Mouse (Mus musculus) embryo, embryonic 9.5 days (tissue): ENCODE measurements around the gene Defb45.
A peak's percentile ranks its signal among the peaks of the same experiment; 100 is the strongest.

Source experiments
- DNase-seq: peaks from one replicate; pipeline ENCODE4 v3.0.0-alpha.2; 2017; ENCODE audit errors: extremely low spot score

Defb45 gene

DNA sequence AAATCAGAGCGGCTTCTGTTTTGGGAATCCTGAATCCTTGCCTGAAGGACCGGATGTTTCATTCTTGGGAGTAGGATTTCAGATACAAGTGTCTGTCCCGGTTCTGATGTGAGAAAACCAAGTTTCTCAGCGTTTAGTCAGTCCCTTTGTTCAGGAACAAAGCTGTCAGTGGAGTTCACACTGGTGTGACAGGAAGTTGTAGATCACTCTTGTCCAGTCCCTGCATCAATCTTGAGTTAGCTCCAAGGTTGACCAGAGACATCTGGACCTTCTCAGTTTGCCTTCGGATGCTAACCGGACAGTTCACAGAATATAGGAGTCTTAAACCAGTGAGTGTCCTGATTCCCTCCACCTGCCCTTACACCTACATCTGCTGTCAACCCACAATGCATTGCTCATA lies 8.5 kb upstream of the Defb45 start:
- DNase-seq = no peak

DNA sequence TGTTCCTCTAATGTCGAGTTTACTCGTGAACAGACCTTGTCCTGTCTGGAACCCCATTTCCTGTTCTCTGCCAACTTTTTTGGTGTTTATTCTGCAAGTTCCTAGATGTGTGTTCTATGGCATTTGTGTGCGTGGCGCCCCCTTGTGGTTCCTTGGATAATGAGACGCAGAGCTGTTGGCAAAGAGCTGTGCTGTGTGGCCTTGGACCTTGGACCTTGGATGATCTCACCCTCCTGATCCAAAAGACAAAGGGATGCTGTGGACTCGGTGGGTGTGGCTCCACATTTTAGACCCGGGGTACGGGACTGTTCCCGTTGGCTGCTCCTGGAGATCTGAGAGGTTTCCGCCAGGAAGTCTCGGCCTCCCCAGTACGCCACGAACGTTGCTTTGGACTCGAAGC lies 4.9 kb upstream of the Defb45 start, which contains the start of gene Defb36:
Gene Defb36, plus strand, starts transcription at position 271 of the 400 bp plus-strand sequence.
- no peak for DNase-seq

DNA sequence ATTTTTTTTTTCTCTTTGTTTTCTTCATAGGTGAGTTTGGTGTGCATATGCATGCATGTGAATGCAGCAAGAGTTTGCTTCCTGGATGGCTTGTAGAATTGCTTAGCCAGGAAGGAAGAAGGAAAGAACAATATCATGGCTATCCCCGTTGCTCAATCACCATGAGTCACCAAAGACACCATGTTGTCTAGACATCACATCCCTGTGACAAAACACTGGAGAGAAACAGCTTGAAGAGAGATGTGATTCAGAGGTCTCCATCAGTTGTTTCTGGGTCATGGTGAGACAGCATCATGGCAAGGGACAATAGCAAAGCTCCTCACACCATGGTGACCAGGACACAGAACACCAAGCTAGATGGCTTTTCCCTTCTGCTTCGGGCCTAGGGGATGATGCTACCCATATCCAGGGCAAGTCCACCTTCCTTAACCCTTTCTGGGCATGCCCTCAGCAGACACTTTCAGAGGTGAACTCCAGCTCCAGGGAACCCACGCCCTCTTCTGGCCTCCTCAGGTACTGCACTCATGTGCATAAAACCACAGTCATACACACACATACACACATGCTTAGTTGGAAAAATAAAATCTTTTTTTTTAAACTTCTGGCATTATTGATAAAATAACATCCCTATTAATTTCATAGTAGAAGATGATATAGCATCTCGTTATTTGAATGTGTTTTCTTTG lies 2.2 kb upstream of the Defb45 start:
- no peak for DNase-seq

DNA sequence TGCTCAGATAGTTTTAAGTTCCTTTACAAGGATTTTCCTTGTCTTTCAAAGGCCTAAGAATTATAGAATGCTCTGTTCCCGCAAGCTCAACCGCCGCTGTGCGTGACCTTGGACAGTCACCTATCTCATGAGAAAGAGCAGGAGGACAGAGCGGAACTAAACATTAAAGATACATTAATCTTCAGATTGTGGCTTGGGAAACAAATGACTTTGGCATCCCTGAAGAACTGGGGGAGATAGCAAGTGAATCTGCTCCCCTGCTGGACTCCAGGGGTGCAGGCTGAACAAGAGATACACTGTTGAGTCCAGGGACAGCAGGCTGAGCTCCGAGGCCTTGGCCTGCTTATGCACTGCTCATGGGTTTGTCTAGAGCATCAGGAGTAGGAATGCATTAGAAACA lies 877 bp upstream of the Defb45 start:
- no peak for DNase-seq

DNA sequence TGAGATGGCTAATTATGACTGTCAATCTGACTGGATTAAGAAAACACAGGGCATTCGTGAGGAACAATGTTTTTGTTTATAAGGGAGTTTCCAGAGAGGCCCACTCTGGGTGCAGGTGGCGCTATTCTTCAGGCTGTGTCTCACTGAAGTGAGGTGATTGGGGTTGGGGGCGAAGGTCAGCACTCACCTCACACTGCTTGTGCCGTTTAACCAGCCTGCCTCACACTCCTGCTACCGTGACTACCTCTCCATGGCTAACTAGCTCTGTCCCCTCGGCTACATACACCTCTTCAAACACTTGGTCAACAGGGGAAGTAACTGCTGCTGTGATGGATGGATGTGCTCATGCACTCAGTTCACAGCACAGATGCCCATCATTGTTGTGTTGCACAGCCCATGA lies 10.2 kb downstream of the Defb45 start:
- DNase-seq = no peak

DNA sequence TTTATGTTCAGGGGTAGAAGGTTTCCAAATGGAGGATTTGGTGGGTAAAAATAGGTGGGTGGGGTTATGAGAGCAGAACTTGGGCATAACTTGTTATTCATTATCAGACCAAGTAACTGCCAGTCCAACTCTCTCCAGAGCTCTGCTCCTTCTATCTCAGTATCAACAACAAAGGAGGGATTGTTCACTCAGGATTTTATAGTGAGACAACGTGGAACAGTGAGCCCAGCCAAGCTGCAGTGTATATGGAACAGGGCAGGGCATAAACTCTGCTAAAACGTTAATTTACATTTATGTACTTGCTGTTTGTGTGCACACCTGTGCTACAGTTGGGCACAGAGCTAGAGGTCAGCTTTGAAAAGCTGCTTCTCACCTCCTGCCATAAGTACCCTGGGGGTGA lies 10.7 kb downstream of the Defb45 start:
- no peak for DNase-seq

DNA sequence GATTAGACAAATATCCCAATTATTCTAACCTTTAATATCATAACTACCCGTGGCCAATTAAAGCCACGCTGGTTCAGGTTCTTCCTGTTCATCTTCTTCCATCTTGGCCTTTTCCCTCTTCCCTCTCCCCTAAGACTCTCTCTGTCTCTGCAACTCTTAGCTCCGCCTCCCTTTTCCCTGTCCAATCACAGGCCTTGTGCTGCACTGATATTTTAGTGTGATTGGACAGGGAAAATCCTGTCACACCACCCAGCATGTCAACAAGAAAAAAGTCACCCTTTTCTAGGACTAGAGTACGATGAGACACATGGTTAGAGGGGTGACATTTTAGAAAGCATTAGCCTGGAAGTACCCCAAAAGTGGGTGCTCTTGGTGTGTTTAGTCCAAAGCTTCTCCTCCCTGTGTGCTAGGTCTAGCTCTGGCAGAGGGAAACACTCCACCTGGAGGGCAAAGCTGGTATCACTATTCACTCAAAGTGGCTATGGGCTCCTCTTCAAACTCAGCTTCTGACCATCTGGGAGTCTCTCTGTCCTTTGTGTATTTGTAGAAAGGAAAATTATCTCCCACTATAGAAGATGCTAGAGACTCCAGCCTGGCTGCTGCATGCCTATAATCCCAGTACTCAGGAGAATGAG lies 12.2 kb downstream of the Defb45 start:
- peak; percentile 32 for DNase-seq

DNA sequence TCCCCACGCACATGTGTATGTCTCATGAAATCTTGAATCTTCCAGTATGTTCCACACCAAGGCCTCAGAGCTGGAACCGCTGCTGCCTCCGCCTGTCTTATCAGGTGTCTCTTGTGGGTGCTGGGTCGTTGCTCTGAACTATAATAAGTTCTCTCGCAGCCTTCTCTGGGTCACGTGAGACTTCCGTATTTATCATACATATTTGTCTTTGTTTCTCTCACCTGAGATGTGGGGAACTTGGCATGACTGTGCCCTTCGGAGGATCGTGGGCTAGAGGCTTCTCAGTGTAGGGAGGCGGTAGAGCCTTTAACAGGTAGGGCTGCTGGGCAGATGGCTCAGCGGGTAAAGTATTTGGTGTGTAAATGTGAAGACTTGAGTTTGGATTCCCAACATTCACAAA lies 18.6 kb downstream of the Defb45 start:
- no peak for DNase-seq

DNA sequence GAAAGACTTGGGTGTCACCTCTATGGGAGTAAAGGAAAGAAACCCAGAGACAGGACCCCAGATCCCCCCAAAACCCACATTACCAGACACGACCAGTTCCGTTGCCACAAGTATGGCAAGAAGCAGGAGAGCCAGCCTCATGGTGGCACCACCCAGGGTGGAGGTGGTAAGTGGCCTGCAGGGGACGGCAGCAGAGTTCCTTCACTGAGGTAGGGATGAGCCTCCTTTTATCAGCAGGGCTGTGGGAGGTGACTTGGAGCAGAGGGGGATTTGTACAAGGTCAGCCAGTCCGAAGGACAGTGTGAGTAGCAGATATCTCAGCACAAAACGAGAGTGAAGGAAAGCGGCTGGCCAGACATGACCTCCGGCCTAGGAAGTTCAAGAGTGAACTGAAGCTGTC lies 19.1 kb downstream of the Defb45 start, which contains the start of gene Defb19:
Gene Defb19, minus strand, starts transcription at position 206 of the 400 bp plus-strand sequence.
- no peak for DNase-seq

DNA sequence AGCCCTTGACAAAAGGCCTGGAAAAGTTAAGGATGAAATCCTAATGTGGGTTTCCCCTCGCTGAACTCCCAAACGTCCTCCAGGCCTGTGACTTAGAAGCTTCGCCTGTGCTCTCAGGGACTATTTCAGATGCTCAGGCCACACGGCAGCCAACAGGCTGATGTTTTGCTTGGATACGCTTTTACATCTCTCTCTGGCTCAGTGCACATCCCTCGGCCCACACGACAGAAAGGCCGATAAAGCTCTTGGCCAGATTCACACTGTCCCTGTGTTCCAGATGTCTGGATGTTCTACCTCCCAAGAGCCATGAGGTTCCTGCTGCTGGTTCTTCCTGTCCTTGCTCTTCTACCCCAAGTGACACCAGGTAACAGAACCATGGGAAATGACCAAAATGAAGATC lies 25.7 kb downstream of the Defb45 start:
- DNase-seq = no peak

DNA sequence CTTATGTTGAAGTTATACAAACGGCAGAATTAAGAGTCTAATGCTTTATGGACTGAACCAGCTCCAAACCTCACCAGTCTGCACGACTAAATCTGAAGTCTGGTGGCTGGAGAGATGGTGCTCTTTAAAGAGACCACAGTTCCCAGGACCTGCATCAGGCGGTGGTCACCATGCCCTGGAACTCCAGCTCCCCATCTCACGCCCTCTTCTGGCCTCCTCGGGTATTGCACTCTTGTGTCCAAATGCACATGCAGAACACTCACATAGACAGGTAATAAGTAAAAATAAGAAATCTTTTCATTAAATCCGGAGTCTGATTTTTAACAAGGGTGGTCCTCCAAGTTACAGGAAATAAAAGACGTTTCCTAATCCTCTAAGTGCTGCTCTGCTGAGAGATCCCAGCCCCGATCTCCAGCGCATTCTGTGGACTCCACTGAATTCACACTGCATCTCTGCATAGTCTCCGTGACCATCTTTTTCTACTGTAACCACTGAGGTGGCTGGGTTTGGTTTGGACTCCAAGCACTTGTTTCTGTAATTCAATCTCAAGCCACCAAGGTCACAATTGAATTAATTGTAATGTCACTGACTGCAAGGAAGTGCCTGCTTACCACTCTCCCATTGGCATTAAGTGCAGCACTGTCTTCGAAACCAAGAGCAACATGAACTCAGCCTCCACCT lies 26.9 kb downstream of the Defb45 start, which contains the start of gene Defb21:
Gene Defb21, plus strand, starts transcription at position 631 of the 681 bp plus-strand sequence.
- DNase-seq = no peak

DNA sequence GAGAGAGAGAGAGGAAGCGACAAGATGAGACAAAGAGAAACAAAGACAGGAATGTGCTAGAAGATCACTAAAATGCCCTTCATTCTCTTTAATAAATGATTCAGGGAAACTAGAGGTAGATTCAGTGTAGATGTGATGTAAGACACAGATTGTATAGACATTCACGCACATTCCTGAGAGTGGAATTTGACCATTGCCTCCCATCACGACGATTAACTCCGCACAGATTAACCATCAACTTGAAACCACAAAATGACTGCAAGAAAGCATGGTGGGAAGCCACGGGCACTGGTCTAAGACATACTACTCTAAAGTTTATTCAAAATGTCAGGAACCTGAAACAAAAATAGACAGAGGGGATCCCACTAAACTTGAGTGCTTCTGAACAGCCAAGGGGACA lies 28.9 kb downstream of the Defb45 start:
- no peak for DNase-seq

DNA sequence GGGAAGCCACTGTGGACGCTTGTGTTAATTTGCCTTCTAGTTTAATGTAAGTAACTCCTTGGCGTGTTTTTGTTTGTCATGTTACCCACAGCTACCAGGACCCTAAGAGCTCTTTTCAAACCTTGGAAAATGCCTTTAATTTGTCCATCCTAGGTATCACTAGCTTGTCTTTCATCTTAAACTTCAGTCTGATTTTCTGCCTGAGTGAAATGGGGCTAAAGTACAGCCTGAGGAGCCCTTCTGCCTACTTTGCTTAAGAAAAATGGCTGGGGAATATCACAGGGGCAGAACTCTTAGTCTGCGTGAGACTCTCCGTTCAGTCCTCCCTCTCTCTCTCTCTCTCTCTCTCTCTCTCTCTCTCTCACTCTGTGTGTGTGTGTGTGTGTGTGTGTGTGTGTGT lies 29.3 kb downstream of the Defb45 start:
- DNase-seq = no peak

DNA sequence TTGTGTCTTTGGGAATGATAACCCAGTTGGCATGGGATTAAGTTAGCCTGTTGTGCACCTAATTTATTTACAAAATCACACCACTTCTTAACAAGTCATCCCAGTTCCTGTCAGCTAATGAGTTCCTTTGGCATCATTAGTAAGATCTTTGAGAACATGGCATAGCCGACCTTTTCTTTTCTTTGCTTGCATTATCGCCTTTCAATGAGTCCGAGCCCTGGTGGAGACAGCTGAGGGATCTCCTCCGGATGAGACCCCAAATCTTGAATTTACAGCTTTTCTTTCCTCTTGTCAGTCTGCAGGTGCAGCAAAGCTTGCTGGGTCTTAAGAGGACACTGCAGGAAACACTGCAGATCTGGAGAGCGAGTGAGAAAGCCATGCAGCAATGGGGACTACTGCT lies 30.2 kb downstream of the Defb45 start, which contains the start of gene Gm17416:
Gene Gm17416, plus strand, starts transcription at position 301 of the 400 bp plus-strand sequence.
- DNase-seq = no peak

DNA sequence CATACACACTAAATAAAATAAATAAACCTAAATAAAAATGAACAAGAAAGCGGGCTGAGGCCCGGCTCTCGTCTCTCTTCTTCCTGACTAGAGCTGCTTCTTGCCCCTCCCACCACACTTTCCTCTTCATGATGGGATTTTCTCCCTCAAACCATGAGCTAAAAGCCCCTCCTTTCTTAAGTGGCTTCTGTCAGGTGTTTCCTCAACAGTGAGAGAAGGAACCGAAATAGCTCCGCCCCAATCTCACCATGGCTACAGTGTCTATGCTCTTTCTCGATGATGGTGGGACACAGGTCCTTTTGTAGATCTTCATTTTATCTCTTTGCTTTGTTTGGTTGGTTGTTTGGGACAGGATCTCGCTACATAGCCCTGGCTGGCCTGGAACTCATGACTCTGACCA lies 42.5 kb downstream of the Defb45 start:
- DNase-seq = no peak

DNA sequence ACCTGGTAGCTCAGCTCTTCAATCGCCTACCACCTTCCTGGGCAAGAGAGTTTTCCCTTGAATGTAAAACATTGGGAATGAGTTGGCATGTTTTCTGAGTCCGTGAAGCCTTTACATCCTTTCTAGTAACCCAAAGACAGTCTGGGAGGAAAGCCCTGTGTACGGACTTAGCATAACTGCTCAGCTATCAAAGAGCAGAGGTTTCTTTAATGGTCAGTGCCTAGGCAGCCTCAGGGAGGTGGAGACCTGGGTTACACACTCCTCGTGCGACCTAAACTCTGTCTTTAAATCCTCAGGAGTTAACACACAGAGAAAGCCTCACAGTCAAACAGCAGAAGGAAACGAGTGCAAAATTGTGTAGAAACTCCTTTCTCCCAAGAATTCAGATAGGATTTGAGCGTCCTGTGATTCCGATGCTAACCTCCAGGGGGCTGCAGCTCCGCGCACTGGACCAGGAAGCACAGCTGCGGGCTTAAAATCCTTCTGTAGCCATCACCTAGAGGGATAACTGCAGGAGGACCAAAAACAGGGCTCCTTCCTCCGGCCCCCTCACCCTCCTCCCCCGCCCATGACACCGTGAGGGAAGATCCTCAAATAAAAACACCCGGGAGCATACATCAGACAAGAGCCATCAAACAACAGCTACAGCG lies 45.3 kb downstream of the Defb45 start:
- DNase-seq = peak; percentile 65

DNA sequence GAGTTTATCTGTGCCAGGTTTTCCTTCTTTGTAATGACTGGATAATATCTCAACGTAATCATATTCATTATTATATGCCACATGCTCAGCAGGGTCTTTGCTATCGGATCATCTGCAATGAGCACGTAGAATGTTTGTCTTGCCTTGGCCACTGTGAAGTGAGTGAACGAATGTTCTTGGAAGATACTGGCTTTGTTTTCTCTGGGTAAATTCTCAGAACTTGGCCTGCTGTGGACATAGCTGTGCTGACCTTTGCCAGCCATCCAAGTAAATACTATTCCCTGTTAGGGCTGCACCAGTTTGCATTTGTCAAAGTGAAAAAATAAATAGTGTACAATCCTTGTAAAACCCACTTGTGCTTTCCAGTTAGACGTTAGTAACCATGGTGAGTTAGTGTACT lies 51.1 kb downstream of the Defb45 start:
- no peak for DNase-seq

DNA sequence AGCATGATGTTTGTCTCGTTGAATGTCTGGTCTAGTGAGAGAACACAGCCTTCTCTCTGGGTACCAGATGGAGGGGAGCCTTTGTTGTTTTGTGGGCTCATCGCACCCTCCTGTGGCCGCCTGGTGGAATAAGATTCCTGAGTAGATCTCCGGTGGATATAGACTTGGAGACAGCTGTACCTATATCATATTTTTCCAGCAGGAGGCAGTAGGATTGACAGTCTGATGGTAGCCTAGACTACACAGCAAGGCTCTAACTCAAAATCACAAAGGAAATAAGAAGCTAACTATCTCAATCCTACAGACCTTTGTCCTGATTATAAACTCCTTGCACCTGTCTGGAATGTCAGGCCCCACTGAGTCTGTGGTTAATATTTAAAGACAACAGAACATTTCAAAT lies 54.5 kb downstream of the Defb45 start:
- peak; percentile 48 for DNase-seq

DNA sequence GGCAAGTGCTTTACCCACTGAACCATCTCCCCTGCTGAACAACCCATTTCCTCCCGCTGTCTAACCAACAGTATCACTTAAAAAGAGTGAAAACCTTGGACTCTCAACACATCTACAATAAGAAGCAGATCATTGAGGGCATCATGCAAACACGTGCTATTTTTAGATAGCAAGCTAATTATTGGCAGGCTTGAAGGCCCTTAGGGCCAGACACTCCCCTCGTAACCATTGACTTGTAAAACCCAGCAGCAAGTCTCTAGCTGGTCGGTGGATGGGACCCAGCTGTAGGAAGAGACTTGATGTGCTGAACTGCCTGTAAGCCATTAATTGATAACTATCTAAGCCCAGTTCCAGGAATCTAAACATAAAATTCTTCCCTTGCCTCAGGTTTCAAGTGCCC lies 55.7 kb downstream of the Defb45 start:
- no peak for DNase-seq
